Mouse (Mus musculus): ENCODE data around the gene Ppm1d. TPM values are rescaled to one million over a fixed set of nuclear protein-coding genes. Genes with fewer than 3 reads are reported as not detected.

Gene Ppm1d
- total RNA-seq, 2 experiments from 2014 or later, result 6.5 to 8.0 TPM

GRCm38 (mm10) chr11:85323567-85324330, 12.7 kb downstream of the Ppm1d start:
- intact Hi-C loops (cut with DNase I; ENCODE audit: low total_unique reads), result no loop called here
- no peak for DNase-seq

DNA sequence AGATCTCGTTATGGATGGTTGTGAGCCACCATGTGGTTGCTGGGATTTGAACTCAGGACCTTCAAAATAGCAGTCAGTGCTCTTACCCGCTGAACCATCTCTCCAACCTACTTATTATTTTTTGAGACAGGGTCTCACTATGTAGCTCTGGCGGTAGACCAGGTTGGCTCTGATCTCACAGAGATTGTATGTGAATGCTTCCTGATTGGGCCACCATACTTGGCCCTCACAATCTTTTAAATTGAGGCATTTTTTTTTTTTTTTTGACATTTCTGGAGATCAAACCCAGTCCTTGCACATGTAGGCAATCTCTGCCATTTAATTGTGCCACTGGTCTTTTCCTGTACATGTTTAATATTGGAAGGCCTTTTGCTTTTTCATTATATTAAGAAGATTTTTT, 17.7 kb downstream of the Ppm1d start:
- DNase-seq, result no peak
- intact Hi-C loops (cut with DNase I; ENCODE audit: low total_unique reads), result no loop called here

DNA sequence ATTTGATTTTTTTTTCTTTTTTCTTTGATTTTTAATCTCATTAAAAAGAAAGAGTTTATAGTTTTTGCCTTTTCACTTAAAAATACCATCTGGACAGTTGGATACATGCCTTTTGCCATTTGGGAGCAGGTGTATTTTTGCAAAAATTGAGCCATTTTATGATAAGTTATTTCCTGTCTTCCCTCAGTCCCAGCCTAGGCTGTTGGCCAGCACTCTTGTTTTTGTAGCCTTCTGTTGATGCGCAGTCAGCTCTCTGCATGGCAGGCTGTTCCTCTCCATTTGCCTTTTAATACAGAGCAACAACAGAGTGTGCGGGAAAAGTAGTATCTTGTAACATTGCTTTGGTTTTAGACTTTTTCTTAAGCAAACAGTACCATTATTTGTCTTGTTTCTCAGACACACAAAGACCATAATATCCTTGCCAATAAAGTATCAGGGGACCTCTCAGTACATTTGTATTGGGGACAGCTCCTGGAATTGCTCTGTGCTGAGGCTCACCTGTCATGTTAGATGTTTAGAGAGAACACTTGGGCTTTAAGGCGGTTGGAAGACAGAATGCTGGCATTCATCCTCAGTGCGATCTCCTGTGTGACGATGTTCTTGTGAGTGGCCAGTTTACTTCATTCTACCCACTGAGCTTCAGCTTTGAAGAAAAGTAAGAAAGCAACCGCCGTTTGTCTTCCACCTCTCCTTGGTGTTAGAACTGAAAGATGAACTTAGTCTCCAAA, 18.3 kb downstream of the Ppm1d start:
- DNase-seq, result peak; percentile 19
- intact Hi-C loops (cut with DNase I; ENCODE audit: low total_unique reads), result no loop called here

DNA sequence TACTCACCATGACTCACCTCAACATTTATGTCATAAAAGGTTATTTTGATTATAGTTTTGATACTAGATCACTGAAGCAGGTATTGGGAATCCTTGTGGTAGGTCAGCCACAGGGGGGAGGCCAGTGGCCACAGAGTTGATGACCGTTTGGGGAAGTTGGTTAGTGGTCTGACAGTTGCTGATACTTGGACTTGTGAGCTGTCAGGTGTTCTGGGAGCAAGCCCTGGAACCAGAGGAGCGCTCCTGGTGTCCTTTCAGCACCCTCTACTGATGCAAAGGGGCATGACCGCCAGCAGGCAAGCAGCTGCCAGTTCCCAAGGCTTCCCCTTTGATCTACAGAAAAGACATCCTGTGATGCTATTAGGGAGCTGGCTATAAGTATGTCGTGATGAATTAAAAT, 23.7 kb downstream of the Ppm1d start:
- intact Hi-C loops (cut with DNase I; ENCODE audit: low total_unique reads), result no loop called here
- peak; percentile 40 for DNase-seq

DNA sequence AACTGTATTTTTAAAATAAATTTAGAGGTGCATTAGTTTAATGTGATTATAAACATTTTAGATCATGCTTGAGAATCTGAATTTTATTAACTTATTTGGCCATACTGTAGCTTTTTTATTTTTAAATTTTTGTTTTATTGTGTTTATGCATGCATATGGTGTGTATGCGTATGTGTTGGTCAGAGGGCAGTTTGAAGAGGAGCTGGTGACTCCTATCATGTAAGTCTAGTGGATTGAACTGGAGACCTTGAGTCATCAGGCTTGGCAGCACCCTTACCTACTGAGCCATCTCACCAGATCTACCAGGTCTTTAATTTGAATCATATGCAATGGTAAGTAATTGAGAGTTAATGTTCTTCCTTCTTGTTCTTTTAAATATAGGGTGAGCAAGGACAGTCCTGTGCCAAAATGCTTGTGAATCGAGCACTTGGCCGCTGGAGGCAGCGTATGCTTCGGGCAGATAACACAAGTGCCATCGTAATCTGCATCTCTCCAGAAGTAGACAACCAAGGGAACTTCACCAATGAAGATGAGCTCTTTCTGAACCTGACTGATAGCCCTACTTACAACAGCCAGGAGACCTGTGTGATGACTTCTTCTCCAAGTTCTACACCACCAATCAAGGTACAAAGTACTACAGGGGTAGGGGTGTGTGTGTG, 28.3 kb downstream of the Ppm1d start:
- intact Hi-C loops (cut with DNase I; ENCODE audit: low total_unique reads), result no loop called here
- DNase-seq, result no peak

DNA sequence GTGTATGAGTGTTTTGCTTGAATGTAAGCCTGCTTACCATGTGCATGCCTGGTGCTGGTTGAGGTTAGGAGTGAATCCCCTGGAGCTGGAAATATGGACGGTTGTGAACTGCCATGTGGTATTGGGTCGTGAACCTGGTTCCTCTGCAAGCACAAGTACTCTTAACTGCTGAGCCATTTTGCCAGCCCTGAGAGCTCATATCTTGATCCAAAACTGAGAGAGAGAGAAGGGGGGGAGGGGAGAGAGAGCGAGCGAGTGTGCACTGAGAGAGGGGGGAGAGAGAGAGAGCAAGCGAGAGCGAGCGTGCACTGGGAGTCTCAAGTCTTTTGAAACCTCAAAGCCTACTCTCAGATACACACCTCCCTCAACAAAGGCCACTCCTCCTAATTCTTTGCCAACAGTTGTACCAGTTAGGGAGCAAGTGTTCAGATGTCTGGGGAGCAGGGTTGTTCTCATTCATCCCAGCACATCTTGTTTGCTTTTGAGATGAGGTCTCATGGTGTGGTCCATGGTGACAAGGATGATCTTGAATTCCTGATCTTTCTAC, 29.1 kb downstream of the Ppm1d start:
- intact Hi-C loops (cut with DNase I; ENCODE audit: low total_unique reads), result no loop called here
- no peak for DNase-seq

DNA sequence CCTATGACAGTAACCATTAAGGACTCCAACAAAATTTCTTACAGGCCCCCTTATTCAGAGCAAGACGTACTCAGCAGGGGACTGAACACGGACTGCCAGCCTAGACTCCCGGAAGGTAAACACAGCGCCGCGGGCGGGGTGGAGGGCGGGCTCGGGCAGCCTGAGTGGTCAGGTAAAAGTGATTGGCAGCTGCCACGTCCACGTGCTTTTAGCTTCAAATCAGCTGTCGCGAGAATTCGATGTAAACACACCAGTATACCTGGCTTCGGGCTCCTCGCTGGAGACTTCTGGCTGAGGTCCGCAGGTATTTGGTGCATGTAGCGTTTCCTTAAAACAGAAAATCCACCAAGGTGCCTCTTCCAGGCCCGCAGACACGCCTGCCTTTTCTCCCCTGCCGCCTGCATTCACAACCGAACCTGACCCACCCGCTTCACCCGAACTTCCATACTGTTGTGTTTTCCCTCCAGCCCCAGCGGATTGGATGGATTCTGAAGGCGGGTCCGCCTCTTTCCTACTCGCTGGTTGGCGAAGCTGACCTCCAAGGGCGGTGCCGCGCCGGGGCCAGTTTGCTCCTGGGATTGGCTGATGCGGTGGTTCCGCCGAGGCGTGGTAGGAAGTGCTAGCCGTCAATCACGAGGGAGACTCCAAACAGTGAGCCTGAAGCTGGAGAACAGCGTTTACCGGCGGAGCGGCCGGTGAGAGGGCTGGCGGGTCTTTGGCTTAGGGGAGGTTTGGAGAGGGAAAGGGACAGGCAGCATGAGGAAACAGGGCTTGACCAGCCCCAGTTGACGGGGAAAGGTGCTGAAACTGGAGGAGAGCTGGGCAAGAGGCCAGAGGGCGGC, 41.7 kb downstream of the Ppm1d start, which contains the start of gene Bcas3:
TSS of gene Bcas3 (plus strand) at position 629 of the 842 bp plus-strand sequence.
- intact Hi-C loops (cut with DNase I; ENCODE audit: low total_unique reads), result no loop called here
- DNase-seq, result peak; percentile 99

GRCm38 (mm10) chr11:85353819-85354218, 42.8 kb downstream of the Ppm1d start:
- no peak for DNase-seq
- intact Hi-C loops (cut with DNase I; ENCODE audit: low total_unique reads), result no loop called here

GRCm38 (mm10) chr11:85359641-85360040, 48.6 kb downstream of the Ppm1d start:
- no peak for DNase-seq
- intact Hi-C loops (cut with DNase I; ENCODE audit: low total_unique reads), result no loop called here

DNA sequence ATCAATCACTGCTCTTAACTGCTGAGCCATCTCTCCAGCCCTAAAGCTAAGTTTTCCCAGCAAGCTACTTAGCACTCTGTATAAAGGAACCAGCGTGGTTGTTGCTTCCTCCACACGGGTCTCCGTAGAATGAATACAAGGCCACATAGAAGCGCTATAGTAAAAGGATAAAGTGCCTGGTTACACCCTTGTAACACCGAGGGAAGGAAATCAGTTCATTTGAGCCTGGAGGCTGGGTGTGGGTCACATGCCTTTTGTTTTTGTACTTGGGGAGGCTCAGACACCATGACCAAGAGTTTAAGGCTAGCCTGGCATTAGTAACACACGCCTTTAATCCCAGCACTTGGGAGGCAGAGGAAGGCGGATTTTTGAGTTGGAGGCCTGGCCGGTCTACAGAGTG, 50.6 kb downstream of the Ppm1d start:
- no peak for DNase-seq
- intact Hi-C loops (cut with DNase I; ENCODE audit: low total_unique reads), result no loop called here

- no peak for DNase-seq
- intact Hi-C loops (cut with DNase I; ENCODE audit: low total_unique reads), result no loop called here
These were observed 55.1 kb downstream of the Ppm1d start for GRCm38 (mm10) chr11:85366168-85366567.

DNA sequence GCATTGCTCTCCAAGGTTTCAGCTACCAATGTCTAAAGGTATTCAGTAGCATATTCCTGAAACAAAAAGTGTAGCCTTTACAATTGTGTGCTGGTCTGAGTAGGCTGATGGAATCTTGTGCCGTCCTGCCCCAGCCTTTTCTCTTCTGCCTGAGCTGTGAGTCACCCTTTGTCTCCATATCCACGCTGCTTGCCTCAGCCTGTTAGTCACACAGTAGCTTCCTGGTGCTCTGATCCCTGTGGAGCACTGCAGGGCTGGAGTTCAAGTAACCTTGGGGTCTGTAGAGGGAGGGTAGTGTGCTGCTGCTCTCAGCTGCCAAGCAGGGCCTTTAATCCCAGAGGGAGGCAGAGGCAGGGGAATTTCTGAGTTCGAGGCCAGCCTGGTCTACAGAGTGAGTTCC, 56.8 kb downstream of the Ppm1d start:
- intact Hi-C loops (cut with DNase I; ENCODE audit: low total_unique reads), result no loop called here
- no peak for DNase-seq

DNA sequence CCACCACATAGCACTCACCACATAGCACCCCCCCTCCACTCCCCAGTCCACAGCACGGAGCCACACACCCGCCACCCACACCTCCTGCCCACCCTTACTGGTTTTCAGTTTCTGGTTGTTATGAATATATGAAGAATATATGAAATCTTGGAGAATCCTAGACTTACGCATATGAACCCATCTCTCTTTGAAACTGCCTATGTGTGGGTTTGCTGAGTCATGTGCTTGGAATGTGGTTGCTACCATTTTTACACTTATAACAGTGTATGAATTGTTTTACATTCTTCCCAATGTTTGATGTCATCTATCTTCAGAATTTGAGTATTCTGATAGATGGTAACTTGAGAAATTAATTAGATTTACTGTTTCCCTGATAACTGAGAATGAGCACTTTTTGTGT, 68.0 kb downstream of the Ppm1d start:
- intact Hi-C loops (cut with DNase I; ENCODE audit: low total_unique reads), result no loop called here

DNA sequence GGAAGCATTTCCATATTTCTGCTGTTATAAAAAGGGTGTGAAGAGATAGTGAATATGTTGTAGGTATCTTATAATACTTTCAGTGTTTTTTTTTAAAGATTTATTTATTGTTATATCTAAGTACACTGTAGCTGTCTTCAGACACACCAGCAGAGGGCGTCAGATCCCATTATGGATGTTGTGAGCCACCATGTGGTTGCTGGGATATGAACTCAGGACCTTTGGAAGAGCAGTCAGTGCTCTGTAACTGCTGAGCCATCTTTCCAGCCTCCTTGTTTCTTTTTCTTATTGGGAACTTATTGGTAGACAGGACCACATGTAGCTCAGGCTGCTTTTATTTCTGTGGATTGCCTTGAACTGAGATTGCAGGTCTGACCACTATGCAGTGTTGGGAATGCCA, 69.0 kb downstream of the Ppm1d start:
- intact Hi-C loops (cut with DNase I; ENCODE audit: low total_unique reads), result loop anchor here (5.0 to 10.0 kb wide), 2 partner anchors 87 to 445 kb away; no protein-coding TSS in a partner anchor
- no peak for DNase-seq

More for the DNA sequence above, 68.0 kb downstream of the Ppm1d start:
- no peak for DNase-seq

DNA sequence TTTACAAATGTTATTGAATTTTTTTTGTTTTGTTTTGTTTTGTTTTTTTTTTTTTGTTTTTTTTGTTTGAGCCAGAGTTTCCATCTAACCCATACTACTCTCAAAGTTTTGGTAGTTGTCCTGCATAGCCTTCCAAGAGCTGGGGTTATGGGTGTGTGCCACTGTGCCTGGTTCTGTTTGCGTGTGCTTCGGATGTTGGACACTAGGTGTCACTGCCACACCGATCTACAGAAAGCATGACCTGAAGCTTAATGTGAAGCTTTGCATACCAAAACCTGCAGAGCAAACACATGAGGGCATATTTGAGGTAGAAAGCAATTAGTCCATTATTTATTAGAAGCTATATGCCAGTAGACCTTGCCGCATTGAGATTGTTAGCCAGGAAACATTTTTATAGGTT, 71.0 kb downstream of the Ppm1d start:
- DNase-seq, result peak; percentile 47
- intact Hi-C loops (cut with DNase I; ENCODE audit: low total_unique reads), result loop anchor here (5.0 to 10.0 kb wide), 2 partner anchors 85 to 443 kb away; no protein-coding TSS in a partner anchor

GRCm38 (mm10) chr11:85383975-85384821, 73.2 kb downstream of the Ppm1d start:
- intact Hi-C loops (cut with DNase I; ENCODE audit: low total_unique reads), result loop anchor here (5.0 to 10.0 kb wide), 2 partner anchors 83 to 441 kb away; no protein-coding TSS in a partner anchor
- no peak for DNase-seq

DNA sequence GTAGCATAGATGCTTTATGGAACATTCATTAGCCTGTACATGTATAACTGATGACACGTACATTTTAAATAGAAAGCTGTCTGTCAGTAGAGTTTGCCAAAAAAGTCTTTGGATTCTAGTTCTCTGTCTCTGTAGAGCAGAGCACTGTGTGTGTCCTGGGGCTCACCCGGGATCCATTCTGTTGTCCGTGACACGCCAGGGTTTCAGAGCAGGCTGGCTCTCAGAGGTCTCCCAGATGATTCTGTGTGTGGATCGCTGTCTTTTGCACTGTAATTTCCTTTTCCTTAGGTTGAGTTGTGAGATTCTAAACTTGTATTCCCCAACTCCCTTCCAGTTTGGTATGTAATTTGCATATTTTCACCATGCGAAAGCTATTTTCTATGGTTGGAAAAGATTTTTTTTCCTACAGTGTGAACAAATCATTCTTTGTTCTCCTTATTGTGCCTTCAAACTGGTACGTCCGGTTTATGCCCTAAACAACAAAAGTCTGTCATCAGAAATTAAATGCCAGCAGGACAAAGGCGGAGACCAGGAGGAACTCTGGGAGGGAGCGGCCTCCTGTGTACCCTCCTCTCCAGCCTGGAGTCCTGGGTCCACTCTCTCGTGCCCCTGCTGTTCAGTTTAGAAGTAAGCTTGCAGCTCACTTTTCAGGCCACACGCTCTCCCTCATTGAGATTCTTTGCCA, 81.3 kb downstream of the Ppm1d start:
- intact Hi-C loops (cut with DNase I; ENCODE audit: low total_unique reads), result no loop called here
- no peak for DNase-seq

DNA sequence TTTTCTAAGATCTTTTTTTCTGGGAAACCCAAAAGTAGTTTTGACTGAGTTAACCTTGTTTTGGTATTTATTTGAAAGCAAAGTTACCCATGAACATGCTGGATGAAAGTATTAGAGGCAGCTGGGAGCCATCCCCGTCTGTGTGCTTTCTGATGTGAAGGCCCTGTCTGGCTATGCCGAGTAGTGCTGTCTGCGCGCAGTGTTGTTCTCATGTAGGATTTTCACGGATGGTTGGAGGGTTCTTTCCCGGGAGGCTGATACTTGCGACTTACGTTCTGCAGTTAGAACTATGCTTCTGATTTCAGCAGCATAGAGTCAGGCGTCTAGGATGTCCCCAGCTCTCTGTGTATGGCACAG, 81.8 kb downstream of the Ppm1d start:
- no peak for DNase-seq
- intact Hi-C loops (cut with DNase I; ENCODE audit: low total_unique reads), result no loop called here
